Mouse (Mus musculus) thymus, adult 2 months (tissue): Measurements from ENCODE around the gene Wdr75.

Experiments
- CTCF ChIP-seq: fragments of 200-500 bp; IDR thresholded peaks from 2 replicates; pipeline ENCODE4 v1.5.1; 2012; ENCODE audit warnings: mild to moderate bottlenecking, control low read depth, low read length, moderate library complexity, borderline replicate concordance; ENCODE audit not compliant: control insufficient read depth, poor library complexity, insufficient read depth; ENCODE audit errors: extremely low read depth
- POLR2A ChIP-seq: fragments of 200-500 bp; IDR thresholded peaks from 2 replicates; pipeline ENCODE4 v1.6.1; 2012; ENCODE audit warnings: mild to moderate bottlenecking, low read length, control low read depth, moderate library complexity; ENCODE audit not compliant: control insufficient read depth, poor library complexity, insufficient read depth; ENCODE audit errors: extremely low read depth

DNA sequence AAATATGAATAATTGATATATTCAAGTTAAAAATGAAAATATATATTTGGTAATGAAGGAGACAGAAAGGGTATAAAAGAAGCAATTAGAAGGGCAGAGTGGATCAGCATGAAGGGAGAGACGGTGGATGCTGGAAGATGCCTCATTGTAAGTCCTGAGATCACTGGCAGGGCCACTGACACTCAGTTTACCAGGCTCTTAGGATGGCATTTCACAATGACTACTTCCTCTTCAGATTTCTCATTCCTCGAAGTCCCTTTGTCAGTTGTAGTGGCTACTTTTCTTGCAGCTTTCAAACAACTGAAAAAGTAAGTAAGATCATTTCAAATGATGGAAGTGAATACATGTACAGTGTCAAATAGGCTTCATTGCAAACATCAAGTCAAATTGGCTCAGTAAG lies 31.2 kb downstream of the Wdr75 start:
- no peak for TF ChIP-seq CTCF
- TF ChIP-seq POLR2A = no peak
